Mouse (Mus musculus) intestine, embryonic 14.5 days (tissue): ENCODE measurements at regions not wholly inside any gene's neighbourhood (a gene's known extent, or its start where the extent isn't known, plus 50 kb on each side); places are given as distances from the start of the nearest gene placed in this dataset. TPM values are rescaled to one million over a fixed set of nuclear protein-coding genes. Genes with fewer than 3 reads are reported as not detected.
A peak's percentile ranks its signal among the peaks of the same experiment; 100 is the strongest.

ENCODE experiments used
- ATAC-seq: fragments of 200-750 bp; cut with Nextera tagmentation; replicated peaks from 2 replicates; pipeline ENCODE4 v1.8.0; 2017; ENCODE audit warnings: low read depth, moderate number of reproducible peaks, moderate TSS enrichment, moderate library complexity; ENCODE audit not compliant: low FRiP score, low TSS enrichment
- DNase-seq: peaks from one replicate; pipeline ENCODE4 v3.0.0-alpha.2; 2018; ENCODE audit warnings: low spot score
- H3K27ac ChIP-seq: fragments of 300-500 bp; sonication (generic); 2 replicates; pipeline ENCODE4 v1.5.1; 2014; ENCODE audit warnings: low read depth, mild to moderate bottlenecking, control low read depth
- H3K27me3 ChIP-seq: fragments of 300-500 bp; sonication (generic); replicated peaks from 2 replicates; pipeline ENCODE4 v1.6.1; 2014; ENCODE audit warnings: low read length, control low read depth; ENCODE audit not compliant: control insufficient read depth, insufficient read depth
- H3K36me3 ChIP-seq: fragments of 300-500 bp; sonication (generic); 2 replicates; pipeline ENCODE4 v1.6.1; 2014; ENCODE audit warnings: low read length, control low read depth; ENCODE audit not compliant: control insufficient read depth, insufficient read depth
- H3K4me1 ChIP-seq: fragments of 300-500 bp; sonication (generic); replicated peaks from 2 replicates; pipeline ENCODE4 v1.6.1; 2014; ENCODE audit warnings: low read length, control low read depth, mixed read lengths; ENCODE audit not compliant: control insufficient read depth, insufficient read depth
- H3K4me2 ChIP-seq: fragments of 300-500 bp; sonication (generic); 2 replicates; pipeline ENCODE4 v1.6.1; 2014; ENCODE audit warnings: low read length
- H3K4me3 ChIP-seq: fragments of 300-500 bp; sonication (generic); 2 replicates; pipeline ENCODE4 v1.5.1; 2014; ENCODE audit warnings: low read depth, low read length, control low read depth, mixed read lengths
- H3K9ac ChIP-seq: fragments of 300-500 bp; sonication (generic); 2 replicates; pipeline ENCODE4 v1.6.1; 2014; ENCODE audit warnings: mild to moderate bottlenecking, low read length
- H3K9me3 ChIP-seq: fragments of 300-500 bp; sonication (generic); 2 replicates; pipeline ENCODE4 v1.6.1; 2016; ENCODE audit warnings: low read length, control low read depth; ENCODE audit not compliant: control insufficient read depth
- whole genome bisulfite sequencing: fragments of 180-500 bp; shearing (Covaris S2); extraction: QIAGEN DNeasy Blood & Tissue Kit; methylation state at CpG from one replicate; pipeline ENCODE4 v1.1.7; 2014; 5-methylcytosine and 5-hydroxymethylcytosine counted together
- microRNA-seq: library from miRNA; unstranded; fragments of <30 nt; microRNA quantifications from one replicate; pipeline ENCODE4, GENCODE M21; 2016

GRCm38 (mm10) chr15:6238133-6238532 is 61.5 kb upstream of the Dab2 start:
- DNase-seq (peak; percentile 95), ATAC-seq (peak; percentile 70; the same call in 1 of the 2 replicates)
- H3K4me1 ChIP-seq = 0 out of 2 replicates have a peak, but pooled peaks cover 2% of the 10 kb centered on the region
- peak overlapping the region; percentile 59; the same call in 1 of the 2 replicates for H3K27ac ChIP-seq
- no peak overlapping the region for H3K4me2 ChIP-seq
- H3K4me3 ChIP-seq = no peak overlapping the region
- H3K36me3 ChIP-seq = no peaks in the 10 kb centered on the region
- under 1% methylated on average over 6 of the region's 6 CpGs for WGBS
- no peaks in the 10 kb centered on the region for H3K9me3 ChIP-seq
- H3K9ac ChIP-seq = no peak overlapping the region
- no peaks in the 10 kb centered on the region for H3K27me3 ChIP-seq

GRCm38 (mm10) chr15:6238755-6239154 is 60.8 kb upstream of the Dab2 start:
- Histone ChIP-seq H3K9me3 (no peaks in the 10 kb centered on the region), H3K27me3 (no peaks in the 10 kb centered on the region), H3K9ac (no peak overlapping the region), H3K27ac (no peak overlapping the region), H3K4me2 (no peak overlapping the region), H3K36me3 (no peaks in the 10 kb centered on the region), H3K4me3 (no peak overlapping the region), H3K4me1 (0 out of 2 replicates have a peak, but pooled peaks cover 2% of the 10 kb centered on the region)
- ATAC-seq (no peak), DNase-seq (no peak)
- WGBS = 91% methylated on average over 3 of the region's 3 CpGs

- 63% methylated on average over 4 of the region's 4 CpGs for WGBS
- H3K36me3 ChIP-seq = no peaks in the 10 kb centered on the region
- H3K9me3 ChIP-seq = no peaks in the 10 kb centered on the region
- H3K27me3 ChIP-seq = no peaks in the 10 kb centered on the region
- no peak overlapping the region for H3K4me3 ChIP-seq
- no peak overlapping the region for H3K27ac ChIP-seq
- ATAC-seq (no peak), DNase-seq (no peak)
- H3K9ac ChIP-seq = no peak overlapping the region
- no peak overlapping the region for H3K4me2 ChIP-seq
- H3K4me1 ChIP-seq = 0 out of 2 replicates have a peak, but pooled peaks cover 2% of the 10 kb centered on the region
These were observed 57.5 kb upstream of the Dab2 start for GRCm38 (mm10) chr15:6242132-6242531.

GRCm38 (mm10) chr15:6244401-6244800 is 55.2 kb upstream of the Dab2 start:
- WGBS = 54% methylated on average over 7 of the region's 7 CpGs
- Histone ChIP-seq H3K4me1 (0 out of 2 replicates have a peak, but pooled peaks cover 2% of the 10 kb centered on the region), H3K9ac (no peak overlapping the region), H3K36me3 (no peaks in the 10 kb centered on the region), H3K4me2 (no peak overlapping the region), H3K9me3 (no peaks in the 10 kb centered on the region), H3K4me3 (no peak overlapping the region), H3K27ac (no peak overlapping the region), H3K27me3 (no peaks in the 10 kb centered on the region)
- no peak for DNase-seq
- ATAC-seq = no peak; the same call in 1 of the 2 replicates

GRCm38 (mm10) chr15:6245950-6246894 is 53.4 kb upstream of the Dab2 start:
- DNase-seq (no peak), ATAC-seq (no peak)
- H3K4me1 ChIP-seq = 0 out of 2 replicates have a peak, but pooled peaks cover 2% of the 10 kb centered on the region
- H3K4me2 ChIP-seq = no peak overlapping the region
- no peaks in the 10 kb centered on the region for H3K9me3 ChIP-seq
- 67% methylated on average over 9 of the region's 9 CpGs for WGBS
- no peak overlapping the region for H3K9ac ChIP-seq
- H3K27me3 ChIP-seq = no peaks in the 10 kb centered on the region
- H3K36me3 ChIP-seq = no peaks in the 10 kb centered on the region
- no peak overlapping the region for H3K4me3 ChIP-seq
- no peak overlapping the region for H3K27ac ChIP-seq

- no peak overlapping the region for H3K4me3 ChIP-seq
- no peak for ATAC-seq
- WGBS = 80% methylated on average over 4 of the region's 4 CpGs
- H3K27ac ChIP-seq = no peak overlapping the region
- H3K9me3 ChIP-seq = no peaks in the 10 kb centered on the region
- H3K9ac ChIP-seq = no peak overlapping the region
- H3K4me1 ChIP-seq = no peaks in the 10 kb centered on the region
- no peaks in the 10 kb centered on the region for H3K27me3 ChIP-seq
- H3K36me3 ChIP-seq = no peaks in the 10 kb centered on the region
- no peak overlapping the region for H3K4me2 ChIP-seq
- no peak for DNase-seq
These were observed 51.1 kb upstream of the Dab2 start for GRCm38 (mm10) chr15:6248470-6248869.

Small RNAs in the stretch of these regions (microRNA-seq; reads per million reads assigned to microRNA genes)
- gene Gm27760 = not detected
